24 mouse cellular contexts compared by ENCODE assay signal in genomic region chr13:26382154-26382553, GRCm38 (mm10).
A peak's percentile ranks its signal among the peaks of the same experiment; 100 is the strongest.
DNase-seq lines count a peak whose midpoint lies in the region; ATAC-seq and TF ChIP-seq lines count a peak whose summit lies in the region.
"Had no signal": no experiment of that assay in that cellular context is flagged by ENCODE, and none has a peak within 500 bp of the region (broad histone marks: within the 10 kb centered on the region; RNA-seq: fewer than 3 reads in every experiment).

No protein-coding gene starts in this region.

- WGBS in hindbrain, embryonic 16.5 days: 76% methylated on average over 2 of the region's 2 CpGs
- 84% methylated on average over 2 of the region's 2 CpGs for WGBS in hindbrain, embryonic 11.5 days
- WGBS in stomach, embryonic 14.5 days: 57% methylated on average over 2 of the region's 2 CpGs
- WGBS in stomach, postnatal 0 days: 74% methylated on average over 2 of the region's 2 CpGs

- no peak for TF ChIP-seq EP300 in stomach, postnatal 0 days (optimal IDR thresholded peaks at IDR 0.05)

- H3K27me3 ChIP-seq in hindbrain, embryonic 16.5 days (replicated peaks; ENCODE audit: control insufficient read depth, insufficient read depth, low read length): no peaks in the 10 kb centered on the region
- no peaks in the 10 kb centered on the region for H3K27me3 ChIP-seq in hindbrain, embryonic 11.5 days (ENCODE audit: control insufficient read depth, insufficient read depth, low read length)
- no peaks in the 10 kb centered on the region for H3K27me3 ChIP-seq in stomach, embryonic 14.5 days (ENCODE audit: control insufficient read depth, insufficient read depth, low read length)
- H3K27me3 ChIP-seq in stomach, postnatal 0 days (ENCODE audit: control insufficient read depth, insufficient read depth, low read length): no peaks in the 10 kb centered on the region
- H3K27me3 ChIP-seq: forebrain, embryonic 13.5 days; limb, embryonic 13.5 days; liver, embryonic 13.5 days; neural tube, embryonic 13.5 days had no signal

- ATAC-seq in hindbrain, embryonic 16.5 days: 0 out of 2 replicates have a peak, but pooled peaks have one; percentile 50
- no peak for ATAC-seq in hindbrain, embryonic 11.5 days (ENCODE audit: low FRiP score)
- ATAC-seq in stomach, embryonic 14.5 days (ENCODE audit: insufficient number of reproducible peaks, insufficient read depth, low FRiP score, low read depth): no peak
- no peak for ATAC-seq in stomach, postnatal 0 days (ENCODE audit: low FRiP score, low TSS enrichment)
- no peak for ATAC-seq in CD4-positive, CD25-positive, alpha-beta regulatory T cell, adult 4 months
- ATAC-seq: forebrain, embryonic 13.5 days had no signal

- no peak overlapping the region for H3K4me3 ChIP-seq in hindbrain, embryonic 16.5 days (ENCODE audit: low read length)
- H3K4me3 ChIP-seq in hindbrain, embryonic 11.5 days (ENCODE audit: low read depth, low read length): no peak overlapping the region
- no peak overlapping the region for H3K4me3 ChIP-seq in stomach, embryonic 14.5 days (ENCODE audit: low read depth, low read length)
- H3K4me3 ChIP-seq in stomach, postnatal 0 days (ENCODE audit: low read depth, low read length): no peak overlapping the region
- H3K4me3 ChIP-seq: erythroblast, embryonic 14.5 days; forebrain, embryonic 13.5 days; gastrocnemius, adult 2 months; limb, embryonic 13.5 days; liver, embryonic 13.5 days; neural tube, embryonic 13.5 days had no signal

- H3K9ac ChIP-seq in hindbrain, embryonic 16.5 days (ENCODE audit: low read depth, low read length): no peak overlapping the region
- no peak overlapping the region for H3K9ac ChIP-seq in hindbrain, embryonic 11.5 days (ENCODE audit: low read depth, low read length)
- H3K9ac ChIP-seq in stomach, embryonic 14.5 days (replicated peaks; ENCODE audit: low read depth, low read length): no peak overlapping the region
- no peak overlapping the region for H3K9ac ChIP-seq in stomach, postnatal 0 days (ENCODE audit: low read length)
- H3K9ac ChIP-seq: forebrain, embryonic 13.5 days; limb, embryonic 13.5 days; liver, embryonic 13.5 days; lung, embryonic 14.5 days; neural tube, embryonic 13.5 days had no signal

- no peaks in the 10 kb centered on the region for H3K36me3 ChIP-seq in hindbrain, embryonic 16.5 days (ENCODE audit: control insufficient read depth, insufficient read depth, low read length)
- H3K36me3 ChIP-seq in hindbrain, embryonic 11.5 days (ENCODE audit: control insufficient read depth, insufficient read depth, low read length): no peaks in the 10 kb centered on the region
- H3K36me3 ChIP-seq in stomach, embryonic 14.5 days (ENCODE audit: control insufficient read depth, insufficient read depth, low read length): no peaks in the 10 kb centered on the region
- no peaks in the 10 kb centered on the region for H3K36me3 ChIP-seq in stomach, postnatal 0 days (ENCODE audit: control insufficient read depth, insufficient read depth, low read length)
- H3K36me3 ChIP-seq: G1E; limb, embryonic 13.5 days; liver, embryonic 13.5 days; neural tube, embryonic 13.5 days had no signal

- H3K4me2 ChIP-seq in hindbrain, embryonic 16.5 days (ENCODE audit: low read length): no peak overlapping the region
- no peak overlapping the region for H3K4me2 ChIP-seq in hindbrain, embryonic 11.5 days (replicated peaks; ENCODE audit: low read depth, low read length)
- H3K4me2 ChIP-seq in stomach, embryonic 14.5 days (replicated peaks; ENCODE audit: low read depth, low read length): no peak overlapping the region
- no peak overlapping the region for H3K4me2 ChIP-seq in stomach, postnatal 0 days (replicated peaks; ENCODE audit: low read depth)
- H3K4me2 ChIP-seq: forebrain, embryonic 13.5 days; limb, embryonic 13.5 days; liver, embryonic 13.5 days; lung, embryonic 14.5 days; midbrain, embryonic 11.5 days; neural tube, embryonic 13.5 days had no signal

- H3K27ac ChIP-seq in hindbrain, embryonic 16.5 days (ENCODE audit: low read depth, low read length): no peak overlapping the region
- no peak overlapping the region for H3K27ac ChIP-seq in hindbrain, embryonic 11.5 days (ENCODE audit: low read depth, low read length)
- H3K27ac ChIP-seq in stomach, embryonic 14.5 days (ENCODE audit: low read length): peak overlapping the region; percentile 16; the same call in 1 of the 2 replicates
- H3K27ac ChIP-seq in stomach, postnatal 0 days (replicated peaks): no peak overlapping the region
- H3K27ac ChIP-seq: forebrain, embryonic 13.5 days; gastrocnemius, adult 2 months; kidney, postnatal 0 days; liver, embryonic 13.5 days; neural tube, embryonic 13.5 days had no signal

- no peak for TF ChIP-seq CTCF in stomach, postnatal 0 days (IDR thresholded peaks at IDR 0.05; ENCODE audit: low read depth)

- no peaks in the 10 kb centered on the region for H3K9me3 ChIP-seq in hindbrain, embryonic 16.5 days (ENCODE audit: control insufficient read depth, low read length)
- no peaks in the 10 kb centered on the region for H3K9me3 ChIP-seq in hindbrain, embryonic 11.5 days (ENCODE audit: control insufficient read depth, low read length)
- no peaks in the 10 kb centered on the region for H3K9me3 ChIP-seq in stomach, embryonic 14.5 days (ENCODE audit: control insufficient read depth, low read depth, low read length)
- H3K9me3 ChIP-seq in stomach, postnatal 0 days (ENCODE audit: control insufficient read depth, low read length): no peaks in the 10 kb centered on the region
- H3K9me3 ChIP-seq: forebrain, embryonic 13.5 days; G1E; limb, embryonic 13.5 days; liver, embryonic 13.5 days; neural tube, embryonic 13.5 days had no signal

- DNase-seq in cerebellum, postnatal 10 days: peak; percentile 7 to 27
- no peak for DNase-seq in cerebellum, adult 11-12 months
- no peak for DNase-seq in hindbrain, embryonic 11.5 days (ENCODE audit: low spot score)
- DNase-seq in stomach, postnatal 0 days (ENCODE audit: low spot score): no peak
- no peak for DNase-seq in urinary bladder, postnatal 36 days (ENCODE audit: low spot score in 2 of 2)
- DNase-seq: adrenal gland, postnatal 25 days; cerebellum, adult 2 months; gastrocnemius, adult 2 months; heart, postnatal 36 days; kidney, adult 18-20 months; liver, embryonic 13.5 days; lung, postnatal 4 days; right cerebral cortex, postnatal 25 days had no signal

- H3K4me1 ChIP-seq in hindbrain, embryonic 16.5 days (ENCODE audit: control insufficient read depth, insufficient read depth, low read depth, low read length): no peaks in the 10 kb centered on the region
- no peaks in the 10 kb centered on the region for H3K4me1 ChIP-seq in hindbrain, embryonic 11.5 days (replicated peaks; ENCODE audit: control insufficient read depth, insufficient read depth, low read length)
- H3K4me1 ChIP-seq in stomach, embryonic 14.5 days (ENCODE audit: control insufficient read depth, insufficient read depth, low read length): 0 out of 2 replicates have a peak, but pooled peaks cover 5% of the 10 kb centered on the region
- H3K4me1 ChIP-seq in stomach, postnatal 0 days (replicated peaks; ENCODE audit: control insufficient read depth, insufficient read depth): no peaks in the 10 kb centered on the region
- H3K4me1 ChIP-seq: forebrain, embryonic 13.5 days; liver, embryonic 13.5 days; neural tube, embryonic 13.5 days had no signal

Comparison
In these comparisons a context has a peak if more than half of its experiments do, and no peak if none do; other contexts are left out.
1. DNase-seq: peak in cerebellum, postnatal 10 days (2 of 2); none in cerebellum, adult 11-12 months (single experiment), hindbrain, embryonic 11.5 days (single experiment), stomach, postnatal 0 days (single experiment) and urinary bladder, postnatal 36 days (0 of 2).